Mouse (Mus musculus): ENCODE measurements at regions not wholly inside any gene's neighbourhood (a gene's known extent, or its start where the extent isn't known, plus 50 kb on each side); places are given as distances from the start of the nearest gene placed in this dataset.

GRCm38 (mm10) chr12:45932251-45932650 lies 857.7 kb upstream of the Stxbp6 start:
- DNase-seq (ENCODE audit: low spot score in 2 of 2): peak; percentile 23 to 28
- intact Hi-C loops (cut with DNase I): loop anchor here (10.0 kb wide), 3 partner anchors 133 to 883 kb away; partner anchors contain the start of gene Nova1

GRCm38 (mm10) chr12:45929760-45930150 lies 855.2 kb upstream of the Stxbp6 start:
- peak; percentile 21 to 22 for DNase-seq (ENCODE audit: low spot score in 2 of 2)
- intact Hi-C loops (cut with DNase I): loop anchor here (10.0 kb wide), 3 partner anchors 135 to 885 kb away; partner anchors contain the start of gene Nova1

GRCm38 (mm10) chr12:45929001-45929759 lies 854.7 kb upstream of the Stxbp6 start:
- DNase-seq (ENCODE audit: low spot score in 2 of 2): no peak
- intact Hi-C loops (cut with DNase I): no loop called here
